Mouse (Mus musculus) stomach, adult 2 months (tissue): ENCODE data around the gene Cox5a. TPM values are rescaled to one million over a fixed set of nuclear protein-coding genes. Genes with fewer than 3 reads are reported as not detected.

Source experiments
- polyA plus RNA-seq: library from polyadenylated mRNA; depleted of rRNA; stranded (reverse); fragments of >200 nt; gene quantifications from 2 replicates; pipeline ENCODE4 v1.2.3, GENCODE M21; 2012; rRNA removed

Cox5a gene
- polyA plus RNA-seq = 691 and 1,877 TPM in 2 replicates

DNA sequence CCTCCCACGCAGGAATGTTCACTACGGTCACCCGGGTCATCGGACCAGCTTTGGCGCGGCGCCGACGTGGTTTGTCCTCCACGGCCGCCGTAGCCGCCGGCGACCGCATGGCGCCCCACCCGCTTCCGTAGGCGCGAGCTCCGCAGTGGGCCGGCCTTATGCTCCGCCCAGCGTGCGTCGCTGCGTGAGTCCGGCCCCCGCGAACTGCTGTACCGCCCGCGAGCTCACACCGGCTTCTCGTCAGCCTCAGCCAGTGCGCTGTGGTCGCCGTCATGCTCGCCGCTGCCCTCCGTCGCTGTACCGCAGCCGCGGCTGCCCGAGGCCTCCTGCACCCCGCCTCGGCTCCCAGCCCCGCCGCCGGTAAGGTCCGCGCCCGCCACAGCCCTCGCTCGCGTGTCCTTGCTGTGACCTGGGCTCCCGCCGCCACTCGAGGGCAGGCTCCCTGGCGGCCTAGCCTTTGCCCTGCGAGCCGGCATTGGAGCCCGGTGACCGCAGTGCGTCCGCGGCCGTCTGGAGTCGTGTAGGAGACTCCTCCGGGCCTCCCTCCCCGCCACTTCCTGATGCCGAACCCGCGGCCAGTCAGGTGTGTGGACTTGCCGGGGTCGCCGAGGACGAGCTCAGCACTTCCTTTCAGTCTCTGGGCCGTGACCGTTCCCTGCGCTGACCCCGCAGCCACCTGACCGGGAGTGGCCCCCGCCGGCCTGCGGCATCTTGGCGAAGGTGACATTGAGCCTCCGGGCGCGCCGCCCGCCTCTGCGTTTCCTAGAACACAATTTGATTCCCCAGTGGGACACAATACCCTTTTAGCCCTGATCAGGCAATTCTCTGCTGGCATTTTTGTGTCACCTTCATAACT is at the start of gene Cox5a:
Gene Cox5a (plus strand): TSS at position 219 of the 856 bp plus-strand sequence.

DNA sequence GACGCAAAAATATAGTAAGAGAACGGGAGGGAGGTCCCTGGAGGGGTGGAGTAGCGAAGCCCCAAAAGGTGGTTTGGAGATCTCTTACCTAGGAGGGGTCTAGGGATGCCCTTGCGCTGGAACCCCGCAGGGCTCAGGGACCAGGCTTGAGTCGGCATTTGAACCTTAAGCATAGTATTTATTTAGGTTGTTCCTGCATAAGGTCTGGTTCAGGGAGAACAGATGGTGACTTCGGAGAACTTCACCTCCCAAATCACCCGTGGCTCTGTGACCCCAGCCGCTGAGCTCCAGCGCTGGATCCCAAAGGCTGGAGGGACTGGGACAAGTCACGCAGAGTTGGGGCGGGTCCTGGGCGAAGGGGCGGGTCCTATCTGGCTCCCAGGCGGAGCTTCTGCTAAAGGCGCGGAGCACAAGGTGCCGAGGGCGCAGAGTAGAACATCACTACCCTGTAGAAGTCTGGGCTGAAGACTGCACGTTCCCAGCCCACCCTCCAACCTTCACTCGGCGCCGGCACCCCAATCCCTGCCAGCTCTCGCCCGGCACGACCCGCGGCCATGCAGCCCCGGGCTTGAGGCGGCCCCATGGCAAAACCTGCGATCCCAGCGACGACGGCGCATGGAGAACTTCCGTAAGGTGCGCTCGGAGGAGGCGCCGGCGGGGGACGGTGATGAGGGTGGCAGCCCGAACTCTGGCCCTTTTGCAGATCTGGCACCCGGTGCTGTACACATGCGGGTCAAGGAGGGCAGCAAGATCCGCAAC is 17.3 kb upstream of the Cox5a start, which contains the start of gene Rpp25:
Gene Rpp25 (plus strand): TSS at position 405 of the 759 bp plus-strand sequence.

DNA sequence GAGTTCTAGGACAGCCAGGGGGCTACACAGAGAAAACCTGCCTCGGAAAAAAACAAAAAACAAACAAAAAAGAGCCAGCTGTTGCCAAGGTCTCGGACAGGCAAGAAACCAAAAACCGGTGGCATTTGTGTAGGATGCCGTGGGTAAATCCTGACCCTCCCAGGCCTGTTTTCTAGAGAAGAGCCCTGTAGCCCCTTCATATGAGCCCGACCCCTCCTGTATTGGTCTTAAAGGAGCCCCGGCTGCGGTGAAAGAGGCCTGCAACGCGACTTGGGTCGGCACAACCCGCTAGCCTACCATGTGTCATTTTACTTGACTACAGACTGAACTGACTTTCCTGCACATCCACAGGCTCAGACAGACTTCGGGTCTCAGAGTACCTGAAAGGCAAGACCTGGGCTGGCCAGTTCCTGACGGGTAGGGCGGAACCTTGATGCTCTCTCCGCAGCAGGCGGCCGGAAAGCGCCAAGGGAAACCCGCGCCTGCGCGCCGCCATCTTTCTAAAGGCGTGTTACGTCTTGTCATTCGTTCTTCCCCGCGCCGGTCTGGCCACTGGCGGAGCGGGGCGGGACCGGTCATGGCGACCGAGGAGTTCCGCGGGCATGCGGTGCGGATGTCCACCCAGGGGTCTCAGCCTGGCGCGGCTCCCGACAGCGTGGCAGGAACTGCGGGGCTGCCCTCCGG is 16.1 kb downstream of the Cox5a start, which contains the start of gene Fam219b:
Gene Fam219b (plus strand): TSS at position 485 of the 684 bp plus-strand sequence.

DNA sequence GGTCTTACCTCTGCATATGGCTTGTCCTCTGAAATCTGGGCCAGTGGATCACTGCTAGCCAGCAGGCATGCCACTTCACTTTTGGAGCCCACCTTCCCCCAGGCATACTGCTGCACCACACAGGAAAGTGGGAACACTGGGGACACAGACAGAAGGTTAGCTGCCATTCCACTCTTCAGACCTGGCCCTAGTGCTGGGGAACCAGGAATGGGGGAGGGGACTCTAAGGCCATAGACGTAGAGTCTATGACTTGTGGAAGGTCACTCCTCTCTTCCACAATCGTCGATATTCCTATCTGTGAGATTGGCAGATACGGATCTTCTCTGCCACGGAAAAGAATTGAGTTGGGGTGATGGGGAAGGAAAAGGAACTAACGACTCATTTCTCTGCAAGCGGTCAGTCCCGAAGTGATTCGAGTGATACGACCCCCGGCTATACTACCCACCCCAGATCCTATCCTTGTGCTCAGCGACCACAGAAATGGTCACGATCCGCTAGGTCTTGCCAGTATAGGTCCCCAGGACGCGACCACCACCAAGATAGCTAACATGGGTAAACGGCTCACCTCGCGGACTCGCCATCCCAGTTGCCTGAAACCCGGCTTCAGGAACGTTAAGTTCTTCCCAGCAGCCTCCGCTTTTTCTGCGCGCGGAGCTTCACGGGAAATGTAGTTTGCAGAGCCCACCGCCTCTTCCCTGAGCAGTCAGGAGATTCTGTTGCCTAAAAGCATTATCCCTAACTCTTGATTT is 31.2 kb downstream of the Cox5a start, which contains the start of gene Mpi:
Gene Mpi (minus strand): TSS at position 625 of the 749 bp plus-strand sequence.

DNA sequence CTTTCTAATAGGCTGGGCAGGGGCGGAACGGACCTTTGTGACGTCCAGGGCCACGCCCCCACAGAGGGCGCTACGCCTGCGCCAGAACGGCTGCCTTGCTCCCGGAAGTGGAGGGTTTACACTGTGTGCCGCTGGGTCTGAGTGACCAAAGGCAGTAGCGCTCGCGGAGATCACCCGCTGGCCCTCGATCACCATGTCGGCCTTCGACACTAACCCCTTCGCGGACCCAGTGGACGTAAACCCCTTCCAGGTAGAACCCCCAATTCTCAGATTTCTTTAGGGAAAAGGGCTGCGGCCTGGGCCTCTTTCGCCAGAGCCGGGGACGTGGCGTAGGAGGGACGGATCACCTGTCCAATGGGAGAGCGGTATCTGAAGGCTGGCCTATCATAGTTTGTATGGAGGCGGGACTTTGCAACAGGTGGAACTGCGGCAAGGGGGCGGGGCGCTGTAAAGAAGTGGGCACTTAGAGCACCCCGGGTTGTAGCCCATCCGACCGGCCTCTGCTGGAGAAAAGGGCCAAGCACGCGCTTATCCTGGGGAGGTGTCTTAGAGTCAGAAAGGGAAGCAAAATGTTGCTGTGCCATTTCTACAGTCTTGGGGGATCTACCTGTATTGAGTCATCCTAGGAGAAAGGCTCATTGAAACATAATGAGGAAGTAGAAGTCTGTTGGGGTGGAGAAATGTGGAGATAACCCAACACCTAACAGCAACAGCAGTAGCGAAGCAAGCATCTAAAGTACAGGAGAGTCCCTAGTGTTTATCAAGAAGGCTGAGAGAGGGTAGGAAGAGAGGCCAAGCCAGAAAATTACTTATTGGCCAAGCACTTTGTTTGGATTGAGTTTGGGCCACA is 40.0 kb downstream of the Cox5a start, which contains the start of gene Scamp2:
Gene Scamp2 (plus strand): TSS at position 83 of the 850 bp plus-strand sequence.

Other genes with a start within 250 kb of the Cox5a start
- gene Ppcdc, start 81.2 kb upstream of the Cox5a start, polyA plus RNA-seq = 11.3 and 13.6 TPM in 2 replicates
- 88.3 and 88.9 TPM in 2 replicates for gene Scamp5, start 53.2 kb upstream of the Cox5a start, polyA plus RNA-seq
- gene Rpp25, start 17.2 kb upstream of the Cox5a start, polyA plus RNA-seq = 22.3 and 50.0 TPM in 2 replicates
- 9.5 and 15.0 TPM in 2 replicates for gene Fam219b, start 16.3 kb downstream of the Cox5a start, polyA plus RNA-seq
- gene Mpi, start 31.5 kb downstream of the Cox5a start, polyA plus RNA-seq = 25.2 and 25.4 TPM in 2 replicates
- 81.0 and 84.8 TPM in 2 replicates for gene Scamp2, start 39.7 kb downstream of the Cox5a start, polyA plus RNA-seq
- gene Ulk3, start 68.2 kb downstream of the Cox5a start, polyA plus RNA-seq = 9.4 and 12.5 TPM in 2 replicates
- not detected in 2 replicates for gene Cplx3, start 85.0 kb downstream of the Cox5a start, polyA plus RNA-seq
- 0.11 TPM in 1 of 2 replicates, not detected in the other for gene Lman1l, start 99.5 kb downstream of the Cox5a start, polyA plus RNA-seq
- 31.6 and 41.5 TPM in 2 replicates for gene Csk, start 132.4 kb downstream of the Cox5a start, polyA plus RNA-seq
- 0.21 TPM in 1 of 2 replicates, not detected in the other for gene Cyp1a2, start 162.4 kb downstream of the Cox5a start, polyA plus RNA-seq
- gene Cyp1a1, start 166.7 kb downstream of the Cox5a start, polyA plus RNA-seq = 0.16 and 0.34 TPM in 2 replicates
- 2.8 and 3.7 TPM in 2 replicates for gene Edc3, start 187.3 kb downstream of the Cox5a start, polyA plus RNA-seq
- gene Clk3, start 244.6 kb downstream of the Cox5a start, polyA plus RNA-seq = 30.1 and 43.6 TPM in 2 replicates